Mouse (Mus musculus) embryonic facial prominence, embryonic 10.5 days (tissue): ENCODE measurements at regions not wholly inside any gene's neighbourhood (a gene's known extent, or its start where the extent isn't known, plus 50 kb on each side); places are given as distances from the start of the nearest gene placed in this dataset.

ENCODE experiments used
- DNase-seq: peaks from one replicate; pipeline ENCODE4 v3.0.0-alpha.2; 2017; ENCODE audit warnings: low spot score
- H3K27ac ChIP-seq: fragments of 300-500 bp; sonication (generic); replicated peaks from 2 replicates; pipeline ENCODE4 v1.5.1; 2016; ENCODE audit warnings: mild to moderate bottlenecking
- H3K27me3 ChIP-seq: fragments of 300-500 bp; sonication (generic); replicated peaks from 2 replicates; pipeline ENCODE4 v1.6.1; 2016; ENCODE audit warnings: low read depth, mild to moderate bottlenecking; ENCODE audit not compliant: poor library complexity, severe bottlenecking
- H3K36me3 ChIP-seq: fragments of 300-500 bp; sonication (generic); replicated peaks from 2 replicates; pipeline ENCODE4 v1.6.1; 2016; ENCODE audit warnings: mild to moderate bottlenecking, moderate library complexity
- H3K4me1 ChIP-seq: fragments of 300-500 bp; sonication (generic); 2 replicates; pipeline ENCODE4 v1.6.1; 2016
- H3K4me3 ChIP-seq: fragments of 300-500 bp; sonication (generic); 2 replicates; pipeline ENCODE4 v1.5.1; 2016; ENCODE audit warnings: mild to moderate bottlenecking, moderate library complexity
- H3K9me3 ChIP-seq: fragments of 300-500 bp; sonication (generic); 2 replicates; pipeline ENCODE4 v1.6.1; 2016; ENCODE audit warnings: mild to moderate bottlenecking
- WGBS: fragments of 180-500 bp; shearing (Covaris S2); methylation state at CpG from one replicate; pipeline ENCODE4 v1.1.7; 2016; 5-methylcytosine and 5-hydroxymethylcytosine counted together

DNA sequence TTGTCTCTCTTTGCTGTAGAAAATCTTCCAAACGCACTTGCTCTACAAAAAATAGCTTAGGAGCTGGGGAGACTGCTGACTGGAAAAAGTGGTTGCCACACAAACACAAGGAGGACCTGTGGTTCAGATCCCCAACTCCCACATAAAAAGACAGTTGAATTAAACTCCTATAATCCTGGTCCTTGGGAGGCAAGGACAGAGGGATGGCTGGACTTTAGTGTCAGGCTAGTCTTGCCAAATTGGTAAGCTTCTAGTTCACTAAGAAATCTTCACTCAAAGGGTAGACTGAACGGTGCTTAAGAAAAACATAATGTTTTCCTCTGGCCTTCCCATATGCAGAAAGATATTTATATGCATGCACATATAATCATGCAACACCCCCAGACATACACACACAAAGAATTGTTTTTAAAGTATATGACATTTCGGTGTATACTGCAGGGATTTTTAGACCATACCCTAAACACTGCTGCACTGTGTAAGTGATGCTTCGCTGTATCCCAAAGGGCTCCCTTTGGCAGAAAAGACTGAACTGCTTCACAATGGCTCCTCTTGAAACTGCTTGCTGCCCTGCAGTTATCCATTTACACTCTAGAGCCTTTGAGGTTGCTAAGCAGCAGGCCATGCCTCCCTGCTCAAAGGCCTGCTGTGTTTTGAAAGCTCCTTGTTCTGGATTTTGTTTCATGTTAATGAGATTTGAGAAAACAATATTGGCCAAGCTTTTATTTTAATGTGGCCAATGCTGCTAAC lies 1299.3 kb downstream of the Zfp704 start:
- no peaks in the 10 kb centered on the region for H3K4me1 ChIP-seq
- whole genome bisulfite sequencing = 47% methylated on average over 4 of the region's 4 CpGs
- H3K4me3 ChIP-seq = no peak overlapping the region
- H3K27me3 ChIP-seq = no peaks in the 10 kb centered on the region
- H3K36me3 ChIP-seq = no peaks in the 10 kb centered on the region
- no peak overlapping the region for H3K27ac ChIP-seq
- H3K9me3 ChIP-seq = no peaks in the 10 kb centered on the region
- DNase-seq = no peak

DNA sequence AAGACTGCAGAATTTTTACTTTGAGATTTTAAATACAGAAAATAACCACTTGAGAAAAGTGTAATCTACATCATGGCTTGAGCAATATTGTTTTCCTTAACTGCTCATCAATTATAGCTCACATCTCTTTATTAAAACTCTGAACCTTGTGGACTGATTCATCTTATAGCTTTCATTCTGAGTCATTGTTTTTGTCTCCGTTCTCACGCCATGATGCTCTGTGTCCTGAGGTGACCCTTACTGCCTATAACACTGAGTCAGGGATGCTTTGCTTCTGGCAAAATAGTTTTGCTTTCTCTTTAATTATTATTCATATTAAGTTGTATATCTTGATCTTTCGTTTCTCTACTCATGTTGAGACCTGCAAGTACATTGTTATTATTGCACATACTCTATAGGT lies 1302.6 kb downstream of the Zfp704 start:
- Histone ChIP-seq H3K4me1 (no peaks in the 10 kb centered on the region), H3K4me3 (no peak overlapping the region), H3K36me3 (no peaks in the 10 kb centered on the region), H3K27me3 (no peaks in the 10 kb centered on the region), H3K9me3 (no peaks in the 10 kb centered on the region), H3K27ac (no peak overlapping the region)
- DNase-seq = no peak
- 85% methylated on average over 3 of the region's 3 CpGs for WGBS

DNA sequence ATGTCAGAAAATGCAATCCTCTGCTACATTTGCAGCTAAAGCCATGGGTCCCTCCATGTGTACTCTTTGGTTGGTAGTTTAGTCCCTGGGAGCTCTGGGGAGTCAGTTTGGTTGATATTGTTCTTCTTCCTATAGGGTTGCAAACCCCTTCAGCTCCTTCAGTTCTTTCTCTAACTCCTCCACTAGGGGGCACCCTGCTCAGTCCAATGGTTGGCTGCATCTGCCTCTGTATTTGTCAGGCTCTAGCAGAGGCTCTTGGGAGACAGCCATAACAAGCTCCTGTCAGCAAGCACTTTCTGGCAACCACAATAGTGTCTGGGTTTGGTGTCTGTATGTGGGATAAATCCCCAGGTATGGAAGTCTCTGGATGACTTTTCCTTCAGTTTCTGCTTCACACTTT lies 1305.1 kb downstream of the Zfp704 start:
- no peaks in the 10 kb centered on the region for H3K9me3 ChIP-seq
- H3K4me1 ChIP-seq = no peaks in the 10 kb centered on the region
- H3K27me3 ChIP-seq = no peaks in the 10 kb centered on the region
- no peaks in the 10 kb centered on the region for H3K36me3 ChIP-seq
- no peak for DNase-seq
- no peak overlapping the region for H3K4me3 ChIP-seq
- H3K27ac ChIP-seq = no peak overlapping the region

DNA sequence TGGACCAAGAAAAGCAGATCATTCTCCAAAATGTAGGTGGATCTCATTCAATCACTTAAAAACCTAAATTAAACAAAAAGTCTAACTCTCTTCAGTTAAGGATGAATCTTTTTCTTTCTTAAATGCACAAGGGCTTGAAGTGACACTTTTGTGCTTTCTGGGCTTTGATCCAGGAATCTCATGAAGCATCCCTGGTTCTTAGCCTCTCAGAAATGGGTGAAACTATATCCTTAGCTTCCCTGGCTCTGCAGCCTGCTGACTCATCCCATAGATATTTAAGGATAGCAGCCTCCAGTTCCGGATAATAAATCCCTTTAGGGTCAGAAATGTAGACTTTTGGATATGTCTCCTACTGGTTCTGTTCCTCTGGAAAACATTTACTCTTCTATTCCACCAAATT lies 1316.8 kb downstream of the Zfp704 start:
- Histone ChIP-seq H3K9me3 (no peaks in the 10 kb centered on the region), H3K4me3 (no peak overlapping the region), H3K27me3 (no peaks in the 10 kb centered on the region), H3K4me1 (no peaks in the 10 kb centered on the region), H3K36me3 (no peaks in the 10 kb centered on the region), H3K27ac (no peak overlapping the region)
- WGBS = 89% methylated on average over 1 of the region's 1 CpGs
- no peak for DNase-seq

DNA sequence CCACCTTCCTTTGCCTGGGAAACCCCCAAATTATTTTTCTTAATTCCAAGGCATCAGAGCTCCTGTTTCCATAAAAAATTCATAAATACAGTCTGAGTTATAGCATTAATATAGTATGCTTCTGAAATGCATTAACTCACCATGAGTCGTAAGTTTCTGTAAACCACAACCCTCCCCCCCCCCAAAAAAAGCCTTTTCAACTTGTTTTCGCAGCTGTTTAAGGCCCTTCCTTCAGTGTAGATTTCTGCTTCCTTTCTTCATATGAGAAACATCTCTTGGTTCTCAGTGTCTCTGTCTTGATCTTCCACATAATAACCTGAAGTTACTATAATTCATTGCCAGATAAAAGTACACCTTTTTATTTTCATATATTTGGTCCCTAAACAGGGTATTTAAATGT lies 1320.3 kb downstream of the Zfp704 start:
- Histone ChIP-seq H3K36me3 (no peaks in the 10 kb centered on the region), H3K4me3 (no peak overlapping the region), H3K27ac (no peak overlapping the region), H3K9me3 (no peaks in the 10 kb centered on the region), H3K4me1 (no peaks in the 10 kb centered on the region), H3K27me3 (no peaks in the 10 kb centered on the region)
- 91% methylated on average over 2 of the region's 2 CpGs for WGBS
- DNase-seq = no peak

DNA sequence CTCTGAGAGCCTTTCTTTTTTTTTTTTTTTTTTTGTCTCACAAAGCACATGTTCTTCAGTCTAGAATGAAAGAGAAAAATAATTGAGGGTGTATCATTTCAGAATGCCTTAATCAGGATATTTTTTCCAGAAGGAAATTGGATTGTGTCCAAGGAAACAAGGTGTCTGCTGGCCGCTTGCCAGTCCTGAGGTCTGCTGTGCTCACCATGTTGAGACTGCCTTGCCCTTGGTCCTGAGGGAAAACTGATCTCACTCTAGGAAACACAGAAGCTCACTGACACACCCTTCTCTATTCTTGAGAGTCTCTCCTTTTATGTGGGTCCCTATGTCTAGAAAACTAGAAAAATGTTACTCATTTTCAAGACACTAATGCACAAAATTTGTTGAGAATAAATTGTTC lies 1321.4 kb downstream of the Zfp704 start:
- Histone ChIP-seq H3K9me3 (no peaks in the 10 kb centered on the region), H3K27ac (no peak overlapping the region), H3K4me1 (no peaks in the 10 kb centered on the region), H3K27me3 (no peaks in the 10 kb centered on the region), H3K36me3 (no peaks in the 10 kb centered on the region), H3K4me3 (no peak overlapping the region)
- 85% methylated on average over 1 of the region's 1 CpGs for WGBS
- no peak for DNase-seq

DNA sequence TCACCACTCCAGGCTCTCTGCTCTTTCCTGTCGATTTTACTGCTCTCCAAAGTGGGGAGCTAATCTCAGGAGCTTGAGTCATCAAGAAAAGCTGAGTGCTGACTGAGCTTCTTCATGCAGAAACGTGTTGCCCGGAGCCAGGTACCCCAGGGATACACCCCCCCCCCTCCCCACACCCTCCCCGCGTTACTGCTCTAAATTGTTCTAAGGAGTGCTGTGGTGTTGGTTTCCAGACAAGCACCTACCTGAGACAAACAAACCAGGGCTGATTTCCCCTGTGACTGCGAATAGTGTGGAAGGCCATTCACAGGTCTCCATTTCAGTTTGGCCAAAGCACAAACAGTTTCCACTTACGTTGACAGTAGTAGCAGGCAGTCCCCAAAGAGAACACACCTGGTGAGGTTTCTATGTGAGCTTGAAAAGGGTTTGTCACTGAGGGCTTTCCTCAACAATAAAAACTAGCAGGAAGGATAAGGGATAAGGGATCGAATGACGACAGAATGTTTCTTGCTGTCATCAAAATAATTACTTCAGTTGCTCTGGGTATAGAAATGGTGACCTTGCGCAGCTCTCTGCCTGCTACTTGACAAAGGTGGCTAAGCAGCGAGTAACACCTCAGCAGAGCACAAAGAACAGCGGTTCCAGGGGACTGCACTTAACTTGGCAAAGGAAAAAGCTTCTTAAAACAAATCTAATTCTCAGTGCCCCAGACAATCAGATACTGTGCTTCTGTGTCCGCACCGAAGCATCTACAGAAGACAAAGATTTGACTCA lies 1325.0 kb downstream of the Zfp704 start:
- no peak overlapping the region for H3K4me3 ChIP-seq
- no peaks in the 10 kb centered on the region for H3K4me1 ChIP-seq

DNA sequence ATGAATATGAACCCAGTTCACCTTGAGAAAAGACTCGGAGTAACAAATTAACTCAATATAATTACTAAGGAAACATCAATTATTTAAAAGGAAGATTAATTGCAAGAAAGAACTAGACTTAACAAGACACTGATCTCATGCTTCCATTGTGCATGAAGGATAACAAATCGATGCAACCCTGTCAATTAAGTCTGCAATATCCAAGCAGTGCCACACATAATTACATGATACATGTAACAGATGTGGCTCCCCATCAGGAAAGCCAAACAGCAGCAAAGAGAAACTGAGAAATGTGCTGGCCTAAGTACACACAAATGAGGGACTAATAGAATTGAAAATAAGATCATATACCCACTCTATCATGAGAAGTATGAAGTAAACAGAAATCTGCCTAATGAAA lies 1327.5 kb downstream of the Zfp704 start:
- 84% methylated on average over 2 of the region's 2 CpGs for whole genome bisulfite sequencing
- no peak overlapping the region for H3K27ac ChIP-seq
- DNase-seq = no peak

More for the DNA sequence above, 1325.0 kb downstream of the Zfp704 start:
- H3K9me3 ChIP-seq = no peaks in the 10 kb centered on the region
- 72% methylated on average over 14 of the region's 14 CpGs for WGBS
- DNase-seq = no peak
- H3K27ac ChIP-seq = no peak overlapping the region
- H3K27me3 ChIP-seq = no peaks in the 10 kb centered on the region
- H3K36me3 ChIP-seq = no peaks in the 10 kb centered on the region

DNA sequence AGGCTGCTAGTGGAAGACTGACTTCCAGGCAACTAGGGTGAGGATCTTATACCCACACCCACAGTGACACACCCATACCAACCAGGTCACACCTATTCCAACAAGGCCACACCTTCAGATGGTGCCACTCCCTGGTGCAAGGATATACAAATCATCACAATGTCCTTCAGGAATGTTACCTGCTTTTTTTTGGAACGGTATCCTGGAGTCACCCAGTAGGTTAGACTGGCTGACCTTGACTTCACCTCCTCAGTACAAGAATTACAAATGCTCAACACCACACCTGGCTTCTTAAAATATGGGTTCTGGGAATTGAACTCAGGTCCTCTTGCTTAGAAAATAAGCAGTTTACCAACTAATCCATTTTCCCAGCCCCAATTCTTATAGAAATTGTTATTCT lies 1333.2 kb downstream of the Zfp704 start:
- Histone ChIP-seq H3K27ac (no peak overlapping the region), H3K4me3 (no peak overlapping the region), H3K4me1 (no peaks in the 10 kb centered on the region), H3K36me3 (no peaks in the 10 kb centered on the region), H3K9me3 (no peaks in the 10 kb centered on the region), H3K27me3 (no peaks in the 10 kb centered on the region)
- no peak for DNase-seq
- 69% methylated on average over 1 of the region's 1 CpGs for WGBS

More for the DNA sequence above, 1327.5 kb downstream of the Zfp704 start:
- no peaks in the 10 kb centered on the region for H3K36me3 ChIP-seq
- no peaks in the 10 kb centered on the region for H3K4me1 ChIP-seq
- H3K27me3 ChIP-seq = no peaks in the 10 kb centered on the region
- no peaks in the 10 kb centered on the region for H3K9me3 ChIP-seq
- no peak overlapping the region for H3K4me3 ChIP-seq

DNA sequence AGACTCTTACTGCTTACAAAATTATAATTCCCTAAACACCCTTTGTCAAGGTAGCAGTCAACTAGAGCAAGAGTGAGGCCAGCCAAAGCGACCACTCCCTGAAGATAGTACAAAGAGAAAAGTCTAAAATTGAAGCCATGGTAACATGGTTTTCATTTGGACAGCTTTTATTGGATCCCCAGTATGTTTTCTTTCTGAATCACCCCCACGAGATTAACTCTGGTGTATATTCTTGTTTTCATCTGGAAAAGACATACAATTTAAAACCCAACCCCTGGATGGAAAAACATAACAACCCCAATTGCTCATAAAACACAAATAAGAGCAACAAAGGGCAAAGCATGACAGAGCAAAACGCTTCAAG lies 1339.0 kb downstream of the Zfp704 start:
- 76% methylated on average over 3 of the region's 3 CpGs for WGBS
- Histone ChIP-seq H3K27me3 (no peaks in the 10 kb centered on the region), H3K27ac (no peak overlapping the region), H3K9me3 (no peaks in the 10 kb centered on the region), H3K36me3 (no peaks in the 10 kb centered on the region), H3K4me1 (no peaks in the 10 kb centered on the region), H3K4me3 (no peak overlapping the region)
- DNase-seq = no peak

DNA sequence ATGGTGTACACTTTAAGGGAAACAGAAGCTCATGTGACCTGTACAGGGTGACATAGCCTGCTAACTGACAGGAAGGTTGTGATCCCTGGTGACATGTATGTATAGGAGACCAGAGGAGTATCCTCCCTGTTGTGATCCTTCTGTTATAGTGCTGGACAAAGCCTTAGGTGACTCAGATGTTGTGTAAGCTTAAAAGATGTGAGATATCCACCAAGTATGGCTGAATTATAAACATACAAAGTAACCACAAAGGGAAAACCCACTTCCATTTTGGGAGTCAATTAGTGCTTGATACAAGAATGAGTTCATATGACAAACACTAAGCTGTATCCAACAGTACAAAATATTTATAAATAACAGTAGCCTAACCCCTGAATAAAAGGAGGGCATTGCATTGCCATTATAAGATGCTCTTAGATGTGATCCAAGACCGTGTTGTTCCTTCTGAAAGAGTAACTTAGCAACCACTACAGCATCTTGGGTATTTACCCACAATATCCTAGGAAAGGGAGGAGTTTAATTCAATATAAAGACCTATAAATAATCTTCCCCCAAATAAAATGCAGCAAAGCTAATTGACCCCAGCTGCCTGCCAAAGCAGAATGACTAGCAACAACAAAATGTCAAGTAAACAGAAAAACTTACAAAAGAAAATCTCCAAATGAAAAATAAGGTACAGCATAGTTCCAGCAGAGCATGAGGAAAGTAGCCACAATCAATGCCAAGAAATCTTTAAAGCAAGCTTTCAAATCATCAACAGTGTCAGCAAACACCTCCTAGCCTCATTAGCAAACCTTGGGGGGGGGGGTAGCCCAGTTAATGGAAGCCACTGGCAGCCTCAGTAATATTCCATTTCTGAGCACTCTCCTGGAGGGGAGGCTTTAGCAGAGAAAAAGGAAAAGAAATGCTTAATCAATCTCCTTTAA lies 1339.6 kb downstream of the Zfp704 start:
- 81% methylated on average over 1 of the region's 1 CpGs for WGBS
- Histone ChIP-seq H3K36me3 (no peaks in the 10 kb centered on the region), H3K27ac (no peak overlapping the region), H3K4me3 (no peak overlapping the region), H3K9me3 (no peaks in the 10 kb centered on the region), H3K27me3 (no peaks in the 10 kb centered on the region), H3K4me1 (no peaks in the 10 kb centered on the region)
- no peak for DNase-seq

DNA sequence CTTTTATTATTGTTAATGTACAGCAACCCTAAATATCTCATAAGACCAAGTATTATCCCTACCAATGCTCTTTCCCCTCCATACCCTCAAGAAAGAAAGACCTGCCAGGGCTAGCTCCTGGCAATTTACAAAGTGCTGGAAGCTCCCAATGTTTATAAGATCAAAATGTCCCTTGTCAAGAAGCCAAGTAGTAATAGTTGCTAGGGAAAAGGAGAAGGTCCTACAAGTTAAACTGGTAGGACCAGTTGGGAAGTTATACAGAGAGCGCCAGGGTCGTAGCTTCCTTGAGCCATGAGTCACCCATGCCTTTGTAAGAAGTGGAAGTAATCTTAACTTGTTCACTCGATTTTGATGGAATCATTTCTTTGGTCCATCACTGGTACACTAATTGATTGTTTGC lies 1344.1 kb downstream of the Zfp704 start:
- no peaks in the 10 kb centered on the region for H3K9me3 ChIP-seq
- no peak for DNase-seq
- H3K4me1 ChIP-seq = no peaks in the 10 kb centered on the region
- no peaks in the 10 kb centered on the region for H3K36me3 ChIP-seq
- no peak overlapping the region for H3K27ac ChIP-seq
- no peaks in the 10 kb centered on the region for H3K27me3 ChIP-seq
- no peak overlapping the region for H3K4me3 ChIP-seq
- WGBS = 83% methylated on average over 3 of the region's 3 CpGs
